In genomic region chr9:86328270-86328669, GRCm38 (mm10) we compare ENCODE assay signal across 29 mouse cellular contexts.
DNase-seq lines count a peak whose midpoint lies in the region; ATAC-seq lines count a peak whose summit lies in the region.
"Had no signal": no experiment of that assay in that cellular context is flagged by ENCODE, and none has a peak within 500 bp of the region (broad histone marks: within the 10 kb centered on the region; RNA-seq: fewer than 3 reads in every experiment).

No protein-coding gene starts in this region.

- H3K4me1 ChIP-seq in heart, embryonic 11.5 days (ENCODE audit: control insufficient read depth, insufficient read depth, low read length) = peaks cover 3% of the 10 kb centered on the region; the same call in 1 of the 2 replicates
- 0 out of 2 replicates have a peak, but pooled peaks cover 3% of the 10 kb centered on the region for H3K4me1 ChIP-seq in lung, embryonic 16.5 days (replicated peaks; ENCODE audit: control insufficient read depth, insufficient read depth, low read length)
- H3K4me1 ChIP-seq: forebrain, embryonic 15.5 days; intestine, embryonic 15.5 days; megakaryocyte, embryonic 14.5 days; neural tube, embryonic 12.5 days; stomach, embryonic 15.5 days had no signal

- no peaks in the 10 kb centered on the region for H3K9me3 ChIP-seq in heart, embryonic 11.5 days (replicated peaks; ENCODE audit: control insufficient read depth, low read length)
- H3K9me3 ChIP-seq in lung, embryonic 16.5 days (ENCODE audit: control insufficient read depth, low read length) = no peaks in the 10 kb centered on the region
- H3K9me3 ChIP-seq: embryonic facial prominence, embryonic 15.5 days; forebrain, embryonic 15.5 days; hindbrain, embryonic 10.5 days; intestine, embryonic 15.5 days; neural tube, embryonic 12.5 days; stomach, embryonic 15.5 days had no signal

- peak; percentile 74 for DNase-seq in heart, adult 11 months
- DNase-seq in heart, adult 8-10 months (ENCODE audit: low spot score) = no peak
- DNase-seq in heart, postnatal 4 days = peak; percentile 23
- no peak for DNase-seq in lung, postnatal 10 days
- peak; percentile 4 for DNase-seq in fibroblast of lung, adult 2 months (ENCODE audit: low read depth)
- no peak for DNase-seq in cerebellum, adult 11-12 months
- DNase-seq: adrenal gland, postnatal 14 days; cerebellum, adult 18-20 months; cerebellum, postnatal 10 days; layer of hippocampus, postnatal 36 days; left cerebral cortex, postnatal 4 days; liver; lung, embryonic 14.5 days; lung, postnatal 4 days had no signal

- no peak overlapping the region for H3K4me3 ChIP-seq in heart, embryonic 11.5 days (ENCODE audit: low read depth, low read length)
- H3K4me3 ChIP-seq in lung, embryonic 16.5 days (ENCODE audit: low read length) = no peak overlapping the region
- H3K4me3 ChIP-seq: embryonic facial prominence, embryonic 15.5 days; forebrain, embryonic 15.5 days; hindbrain, embryonic 10.5 days; intestine, embryonic 15.5 days; megakaryocyte, embryonic 14.5 days; myocyte; neural tube, embryonic 12.5 days; stomach, embryonic 15.5 days had no signal

- no peak overlapping the region for H3K27ac ChIP-seq in heart, embryonic 11.5 days (ENCODE audit: low read depth, low read length)
- no peak overlapping the region for H3K27ac ChIP-seq in lung, embryonic 16.5 days (ENCODE audit: low read length)
- H3K27ac ChIP-seq: embryonic facial prominence, embryonic 15.5 days; forebrain, embryonic 15.5 days; hindbrain, embryonic 10.5 days; hindbrain, postnatal 0 days; intestine, embryonic 15.5 days; kidney, postnatal 0 days; liver, embryonic 14.5 days; neural tube, embryonic 12.5 days; stomach, embryonic 15.5 days had no signal

- no peak overlapping the region for H3K4me2 ChIP-seq in heart, embryonic 11.5 days
- no peak overlapping the region for H3K4me2 ChIP-seq in lung, embryonic 16.5 days (ENCODE audit: low read depth, low read length)
- H3K4me2 ChIP-seq: embryonic facial prominence, embryonic 15.5 days; forebrain, embryonic 15.5 days; intestine, embryonic 15.5 days; lung, embryonic 14.5 days; neural tube, embryonic 12.5 days; stomach, embryonic 15.5 days had no signal

- ATAC-seq in heart, embryonic 11.5 days (replicated peaks; ENCODE audit: insufficient number of reproducible peaks, low FRiP score, low TSS enrichment) = no peak
- peak; percentile 49; the same call in 1 of the 2 replicates for ATAC-seq in lung, embryonic 16.5 days (ENCODE audit: low read depth)
- ATAC-seq: CD4-positive, CD25-positive, alpha-beta regulatory T cell, adult 4 months; forebrain, embryonic 15.5 days; hindbrain, postnatal 0 days; intestine, embryonic 15.5 days; midbrain, embryonic 16.5 days had no signal

- H3K9ac ChIP-seq in heart, embryonic 11.5 days (ENCODE audit: low read depth, low read length) = no peak overlapping the region
- H3K9ac ChIP-seq in lung, embryonic 16.5 days (ENCODE audit: low read length) = no peak overlapping the region
- H3K9ac ChIP-seq: embryonic facial prominence, embryonic 15.5 days; forebrain, embryonic 15.5 days; intestine, embryonic 15.5 days; liver, embryonic 14.5 days; lung, embryonic 14.5 days; neural tube, embryonic 12.5 days; stomach, embryonic 15.5 days had no signal

- no peaks in the 10 kb centered on the region for H3K36me3 ChIP-seq in heart, embryonic 11.5 days (ENCODE audit: control insufficient read depth, insufficient read depth, low read length)
- H3K36me3 ChIP-seq in lung, embryonic 16.5 days (ENCODE audit: control insufficient read depth, insufficient read depth, low read length) = no peaks in the 10 kb centered on the region
- H3K36me3 ChIP-seq: embryonic facial prominence, embryonic 15.5 days; forebrain, embryonic 15.5 days; hindbrain, embryonic 10.5 days; intestine, embryonic 15.5 days; neural tube, embryonic 12.5 days; stomach, embryonic 15.5 days had no signal

- H3K27me3 ChIP-seq in heart, embryonic 11.5 days (ENCODE audit: control insufficient read depth, insufficient read depth, low read length) = no peaks in the 10 kb centered on the region
- no peaks in the 10 kb centered on the region for H3K27me3 ChIP-seq in lung, embryonic 16.5 days (ENCODE audit: control insufficient read depth, insufficient read depth, low read depth, low read length)
- H3K27me3 ChIP-seq: embryonic facial prominence, embryonic 15.5 days; forebrain, embryonic 15.5 days; intestine, embryonic 15.5 days; megakaryocyte, embryonic 14.5 days; neural tube, embryonic 12.5 days; stomach, embryonic 15.5 days had no signal

- WGBS in heart, embryonic 11.5 days (ENCODE audit: insufficient replicate concordance) = 42% methylated on average over 4 of the region's 4 CpGs
- 63% methylated on average over 4 of the region's 4 CpGs for WGBS in lung, embryonic 16.5 days

Comparison
In these comparisons a context has a peak if more than half of its experiments do, and no peak if none do; other contexts are left out.
1. DNase-seq: peak in heart, adult 11 months (single experiment), heart, postnatal 4 days (single experiment) and fibroblast of lung, adult 2 months (single experiment); none in heart, adult 8-10 months (single experiment), lung, postnatal 10 days (single experiment) and cerebellum, adult 11-12 months (single experiment).